Mouse (Mus musculus): ENCODE measurements around the gene Dpep2nb. TPM values are rescaled to one million over a fixed set of nuclear protein-coding genes. Genes with fewer than 3 reads are reported as not detected.
A peak's percentile ranks its signal among the peaks of the same experiment; 100 is the strongest.

Dpep2nb gene
- polyA plus RNA-seq (2016; fragmentation: Nextera tagmentation; extraction: Ambion mirVana), result not detected in 2 replicates

- Histone ChIP-seq H3K4me3 (no peak within 1 kb of the TSS), H3K9me3 (no peaks in the 10 kb centered on the region), H3K27me3 (replicated peaks; ENCODE audit: low read depth, poor library complexity, severe bottlenecking) (no peaks in the 10 kb centered on the region), H3K27ac (replicated peaks) (no peak within 1 kb of the TSS), H3K36me3 (replicated peaks) (peaks cover 18% of the 10 kb centered on the region), H3K4me1 (peaks cover 12% of the 10 kb centered on the region)
- WGBS, result 83% methylated on average over 4 of the region's 4 CpGs
- DNase-seq (ENCODE audit: low spot score), result no peak
These were observed at the start of gene Dpep2nb for GRCm38 (mm10) chr8:106005875-106006274. TSS of gene Dpep2nb (minus strand) at chr8:106005975.

GRCm38 (mm10) chr8:106055038-106055437 is 49.3 kb upstream of the Dpep2nb start:
- no peak overlapping the region for H3K4me3 ChIP-seq
- H3K36me3 ChIP-seq (replicated peaks), result peaks cover 39% of the 10 kb centered on the region
- H3K27me3 ChIP-seq (replicated peaks; ENCODE audit: low read depth, poor library complexity, severe bottlenecking), result no peaks in the 10 kb centered on the region
- H3K4me1 ChIP-seq, result peaks cover 12% of the 10 kb centered on the region
- H3K9me3 ChIP-seq, result no peaks in the 10 kb centered on the region
- WGBS, result 59% methylated on average over 3 of the region's 3 CpGs
- DNase-seq (ENCODE audit: low spot score), result no peak
- no peak overlapping the region for H3K27ac ChIP-seq (replicated peaks)

GRCm38 (mm10) chr8:106054190-106054811 is 48.5 kb upstream of the Dpep2nb start:
- H3K9me3 ChIP-seq, result no peaks in the 10 kb centered on the region
- H3K4me3 ChIP-seq, result no peak overlapping the region
- H3K36me3 ChIP-seq (replicated peaks), result peaks cover 45% of the 10 kb centered on the region
- DNase-seq (ENCODE audit: low spot score), result no peak
- 78% methylated on average over 6 of the region's 6 CpGs for WGBS
- H3K27ac ChIP-seq (replicated peaks), result no peak overlapping the region
- no peaks in the 10 kb centered on the region for H3K27me3 ChIP-seq (replicated peaks; ENCODE audit: low read depth, poor library complexity, severe bottlenecking)
- H3K4me1 ChIP-seq, result peaks cover 12% of the 10 kb centered on the region

- Histone ChIP-seq H3K27ac (replicated peaks) (no peak overlapping the region), H3K4me3 (no peak overlapping the region), H3K4me1 (no peaks in the 10 kb centered on the region), H3K9me3 (no peaks in the 10 kb centered on the region), H3K36me3 (replicated peaks) (peaks cover 50% of the 10 kb centered on the region), H3K27me3 (replicated peaks; ENCODE audit: low read depth, poor library complexity, severe bottlenecking) (no peaks in the 10 kb centered on the region)
- DNase-seq (ENCODE audit: low spot score), result no peak
- WGBS, result 92% methylated on average over 9 of the region's 9 CpGs
These were observed 46.8 kb upstream of the Dpep2nb start for GRCm38 (mm10) chr8:106052510-106053089.

GRCm38 (mm10) chr8:106051068-106051467 is 45.3 kb upstream of the Dpep2nb start:
- Histone ChIP-seq H3K4me1 (no peaks in the 10 kb centered on the region), H3K9me3 (no peaks in the 10 kb centered on the region), H3K4me3 (no peak overlapping the region), H3K27me3 (replicated peaks; ENCODE audit: low read depth, poor library complexity, severe bottlenecking) (no peaks in the 10 kb centered on the region), H3K27ac (replicated peaks) (no peak overlapping the region), H3K36me3 (replicated peaks) (peaks cover 62% of the 10 kb centered on the region)
- WGBS, result 87% methylated on average over 3 of the region's 3 CpGs
- no peak for DNase-seq (ENCODE audit: low spot score)

- H3K36me3 ChIP-seq (replicated peaks), result peaks cover 69% of the 10 kb centered on the region
- 87% methylated on average over 6 of the region's 6 CpGs for WGBS
These were observed 44.1 kb upstream of the Dpep2nb start for GRCm38 (mm10) chr8:106049840-106050239.

GRCm38 (mm10) chr8:106047854-106048630 is 42.3 kb upstream of the Dpep2nb start:
- peaks cover 7% of the 10 kb centered on the region; the same call in 1 of the 2 replicates for H3K4me1 ChIP-seq
- no peaks in the 10 kb centered on the region for H3K27me3 ChIP-seq (replicated peaks; ENCODE audit: low read depth, poor library complexity, severe bottlenecking)
- H3K9me3 ChIP-seq, result no peaks in the 10 kb centered on the region
- H3K36me3 ChIP-seq (replicated peaks), result peaks cover 59% of the 10 kb centered on the region
- H3K4me3 ChIP-seq, result no peak overlapping the region
- H3K27ac ChIP-seq (replicated peaks), result no peak overlapping the region
- 91% methylated on average over 5 of the region's 5 CpGs for WGBS
- no peak for DNase-seq (ENCODE audit: low spot score)

More at GRCm38 (mm10) chr8:106049840-106050239, 44.1 kb upstream of the Dpep2nb start:
- no peaks in the 10 kb centered on the region for H3K9me3 ChIP-seq
- H3K4me1 ChIP-seq, result no peaks in the 10 kb centered on the region
- DNase-seq (ENCODE audit: low spot score), result no peak
- no peak overlapping the region for H3K27ac ChIP-seq (replicated peaks)
- no peak overlapping the region for H3K4me3 ChIP-seq
- no peaks in the 10 kb centered on the region for H3K27me3 ChIP-seq (replicated peaks; ENCODE audit: low read depth, poor library complexity, severe bottlenecking)

- Histone ChIP-seq H3K4me3 (no peak overlapping the region), H3K4me1 (peaks cover 7% of the 10 kb centered on the region; the same call in 1 of the 2 replicates), H3K27me3 (replicated peaks; ENCODE audit: low read depth, poor library complexity, severe bottlenecking) (no peaks in the 10 kb centered on the region), H3K36me3 (replicated peaks) (peaks cover 51% of the 10 kb centered on the region), H3K9me3 (no peaks in the 10 kb centered on the region), H3K27ac (replicated peaks) (no peak overlapping the region)
- WGBS, result 92% methylated on average over 11 of the region's 11 CpGs
- no peak for DNase-seq (ENCODE audit: low spot score)
These were observed 41.2 kb upstream of the Dpep2nb start for GRCm38 (mm10) chr8:106046872-106047559.

GRCm38 (mm10) chr8:106044151-106044550 is 38.4 kb upstream of the Dpep2nb start:
- DNase-seq (ENCODE audit: low spot score), result peak; percentile 14
- Histone ChIP-seq H3K27ac (replicated peaks) (no peak overlapping the region), H3K4me1 (peaks cover 7% of the 10 kb centered on the region; the same call in 1 of the 2 replicates), H3K4me3 (no peak overlapping the region), H3K27me3 (replicated peaks; ENCODE audit: low read depth, poor library complexity, severe bottlenecking) (no peaks in the 10 kb centered on the region), H3K36me3 (replicated peaks) (peaks cover 33% of the 10 kb centered on the region), H3K9me3 (no peaks in the 10 kb centered on the region)
- 90% methylated on average over 3 of the region's 3 CpGs for WGBS

- Histone ChIP-seq H3K4me3 (no peak overlapping the region), H3K27ac (replicated peaks) (no peak overlapping the region), H3K9me3 (no peaks in the 10 kb centered on the region), H3K27me3 (replicated peaks; ENCODE audit: low read depth, poor library complexity, severe bottlenecking) (no peaks in the 10 kb centered on the region), H3K36me3 (replicated peaks) (peaks cover 28% of the 10 kb centered on the region), H3K4me1 (peaks cover 7% of the 10 kb centered on the region; the same call in 1 of the 2 replicates)
- WGBS, result 78% methylated on average over 2 of the region's 2 CpGs
- DNase-seq (ENCODE audit: low spot score), result no peak
These were observed 37.3 kb upstream of the Dpep2nb start for GRCm38 (mm10) chr8:106043055-106043454.

- no peak overlapping the region for H3K27ac ChIP-seq (replicated peaks)
- H3K4me3 ChIP-seq, result no peak overlapping the region
- DNase-seq (ENCODE audit: low spot score), result no peak
- H3K9me3 ChIP-seq, result no peaks in the 10 kb centered on the region
- H3K4me1 ChIP-seq, result peaks cover 7% of the 10 kb centered on the region; the same call in 1 of the 2 replicates
- H3K27me3 ChIP-seq (replicated peaks; ENCODE audit: low read depth, poor library complexity, severe bottlenecking), result no peaks in the 10 kb centered on the region
- 81% methylated on average over 4 of the region's 4 CpGs for WGBS
- peaks cover 23% of the 10 kb centered on the region for H3K36me3 ChIP-seq (replicated peaks)
These were observed 34.4 kb upstream of the Dpep2nb start for GRCm38 (mm10) chr8:106040218-106040617.

GRCm38 (mm10) chr8:106039605-106040004 is 33.8 kb upstream of the Dpep2nb start:
- Histone ChIP-seq H3K36me3 (replicated peaks) (peaks cover 20% of the 10 kb centered on the region), H3K4me1 (peaks cover 7% of the 10 kb centered on the region; the same call in 1 of the 2 replicates), H3K27me3 (replicated peaks; ENCODE audit: low read depth, poor library complexity, severe bottlenecking) (no peaks in the 10 kb centered on the region), H3K9me3 (no peaks in the 10 kb centered on the region), H3K27ac (replicated peaks) (no peak overlapping the region), H3K4me3 (no peak overlapping the region)
- no peak for DNase-seq (ENCODE audit: low spot score)
- 87% methylated on average over 4 of the region's 4 CpGs for WGBS

Measured in embryonic facial prominence, embryonic 10.5 days (tissue).